Mouse (Mus musculus) testis, adult 2 months (tissue): ENCODE results near the gene Srsf5.

ENCODE experiments used
- CTCF ChIP-seq: fragments of 200-500 bp; IDR thresholded peaks from 2 replicates; pipeline ENCODE4 v1.5.1; 2012; ENCODE audit warnings: low read depth, mild to moderate bottlenecking, inconsistent platforms, low read length, moderate library complexity; ENCODE audit not compliant: control insufficient read depth, insufficient read depth, insufficient replicate concordance
- POLR2A ChIP-seq: fragments of 200-500 bp; IDR thresholded peaks from 2 replicates; pipeline ENCODE4 v1.6.1; 2012; ENCODE audit warnings: low read depth, mild to moderate bottlenecking, inconsistent platforms, low read length, moderate library complexity; ENCODE audit not compliant: control insufficient read depth

DNA sequence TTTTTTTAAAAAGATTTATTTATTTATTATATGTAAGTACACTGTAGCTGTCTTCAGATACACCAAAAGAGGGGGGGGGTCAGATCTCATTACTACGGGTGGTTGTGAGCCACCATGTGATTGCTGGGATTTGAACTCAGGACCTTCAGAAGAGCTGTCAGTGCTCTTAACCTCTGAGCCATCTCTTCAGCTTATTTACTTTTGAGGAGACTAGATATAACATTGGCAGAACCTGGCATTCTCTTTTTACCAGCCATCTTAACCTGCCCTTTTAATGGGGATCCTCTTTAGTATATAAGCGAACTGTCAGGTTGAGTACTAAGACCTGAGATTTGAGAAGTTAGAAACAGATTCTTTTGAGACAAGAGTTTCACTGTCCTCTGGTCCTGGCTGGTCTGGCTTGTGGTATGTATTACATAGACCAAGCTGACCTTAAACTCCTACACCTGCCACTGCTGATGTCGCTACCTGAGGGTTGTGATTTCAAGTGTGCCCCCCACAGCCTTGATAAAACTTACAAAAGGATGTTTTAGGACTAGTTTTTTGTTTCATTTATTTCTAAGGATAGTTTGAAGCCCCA lies 6.4 kb downstream of the Srsf5 start:
- TF ChIP-seq POLR2A (no peak), CTCF (no peak)
